Mouse (Mus musculus) C2C12 (cell line): Measurements from ENCODE around the gene Cd68. TPM values are rescaled to one million over a fixed set of nuclear protein-coding genes. Genes with fewer than 3 reads are reported as not detected.
A peak's percentile ranks its signal among the peaks of the same experiment; 100 is the strongest.

Experiments
- H3K27me3 ChIP-seq: one replicate; pipeline ENCODE4 v1.6.1; 2011; ENCODE audit not compliant: control insufficient read depth, insufficient read depth, insufficient read length
- H3K36me3 ChIP-seq: one replicate; pipeline ENCODE4 v1.6.1; 2011; ENCODE audit not compliant: control insufficient read depth, insufficient read depth
- H3K4me3 ChIP-seq: one replicate; pipeline ENCODE4 v1.5.1; 2011; ENCODE audit warnings: mild to moderate bottlenecking, control low read depth; ENCODE audit not compliant: poor library complexity, insufficient read depth, severe bottlenecking
- H3K79me2 ChIP-seq: one replicate; pipeline ENCODE4 v1.6.1; 2011; ENCODE audit not compliant: control insufficient read depth, insufficient read depth
- H3K79me3 ChIP-seq: one replicate; pipeline ENCODE4 v1.6.1; 2011; ENCODE audit warnings: low read depth, control low read depth
- H3ac ChIP-seq: one replicate; pipeline ENCODE3; 2011; ENCODE audit warnings: low read depth; ENCODE audit not compliant: control insufficient read depth, insufficient read length
- CEBPB ChIP-seq: IDR thresholded peaks from one replicate; pipeline ENCODE4 v1.6.1; 2011; ENCODE audit warnings: low read depth, mild to moderate bottlenecking, control low read depth, moderate library complexity
- CTCF ChIP-seq: IDR thresholded peaks from one replicate; pipeline ENCODE4 v1.5.1; 2011; ENCODE audit not compliant: control insufficient read depth, insufficient read depth, insufficient read length
- FOSL1 ChIP-seq: IDR thresholded peaks from one replicate; pipeline ENCODE4 v1.8.0; 2011; ENCODE audit warnings: mild to moderate bottlenecking, low read length; ENCODE audit not compliant: poor library complexity, insufficient read depth, severe bottlenecking
- MAX ChIP-seq: IDR thresholded peaks from one replicate; pipeline ENCODE4 v1.6.1; 2011; ENCODE audit warnings: mild to moderate bottlenecking, control low read depth
- MYOD1 ChIP-seq: IDR thresholded peaks from one replicate; pipeline ENCODE4 v1.6.1; 2011; ENCODE audit warnings: low read depth; ENCODE audit not compliant: control insufficient read depth, insufficient read length
- MYOG ChIP-seq: IDR thresholded peaks from one replicate; pipeline ENCODE4 v1.6.1; 2011; ENCODE audit not compliant: control insufficient read depth, insufficient read length; ENCODE audit errors: extremely low read depth
- USF1 ChIP-seq: IDR thresholded peaks from one replicate; pipeline ENCODE4 v1.6.1; 2011; ENCODE audit warnings: low read depth, mild to moderate bottlenecking, control low read depth, moderate library complexity
- polyA plus RNA-seq: library from polyadenylated mRNA; unstranded; fragments of >200 nt; fragmentation: generic; extraction: Trizol; gene quantifications from one replicate; pipeline ENCODE4 v1.2.1, GENCODE M21; 2012; ENCODE audit warnings: missing spikeins

Gene Cd68
- polyA plus RNA-seq, 1 experiment: 1.5 TPM

DNA sequence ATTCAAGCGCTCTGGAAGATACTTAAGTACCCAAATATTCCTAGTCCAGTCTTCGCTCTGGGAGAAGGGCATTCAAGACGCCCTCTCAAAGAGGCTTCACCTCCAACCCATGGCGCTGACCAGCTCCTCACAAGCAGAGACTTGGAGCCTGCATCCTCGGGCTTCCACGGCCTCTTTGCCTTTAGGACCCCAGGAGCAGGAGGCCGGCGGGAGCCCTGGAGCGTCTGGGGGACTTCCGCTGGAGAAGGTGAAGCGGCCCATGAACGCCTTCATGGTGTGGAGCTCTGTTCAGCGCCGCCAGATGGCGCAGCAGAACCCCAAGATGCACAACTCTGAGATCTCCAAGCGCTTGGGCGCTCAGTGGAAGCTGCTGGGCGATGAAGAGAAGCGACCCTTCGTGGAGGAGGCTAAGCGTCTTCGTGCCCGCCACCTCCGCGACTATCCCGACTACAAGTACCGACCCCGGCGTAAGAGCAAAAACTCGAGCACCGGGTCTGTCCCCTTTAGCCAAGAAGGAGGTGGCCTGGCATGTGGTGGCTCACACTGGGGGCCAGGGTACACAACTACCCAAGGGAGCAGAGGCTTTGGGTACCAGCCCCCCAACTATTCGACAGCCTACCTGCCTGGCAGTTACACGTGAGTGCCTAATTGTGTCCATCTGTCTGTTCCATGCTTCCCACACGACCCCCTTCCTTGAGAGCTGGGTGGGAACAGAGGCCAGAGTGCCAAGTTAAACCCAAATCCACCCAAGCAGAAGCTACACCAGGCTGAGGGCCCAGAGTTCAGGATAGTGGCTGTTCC is 10.5 kb downstream of the Cd68 start, which contains the start of gene Sox15:
TSS of gene Sox15 (plus strand) at position 51 of the 801 bp plus-strand sequence.
- peaks cover 76% of the 10 kb centered on the region for H3K36me3 ChIP-seq
- peaks cover 9% of the 10 kb centered on the region for H3K79me2 ChIP-seq
- no peaks in the 10 kb centered on the region for H3K27me3 ChIP-seq
- no peak within 1 kb of the TSS for H3K4me3 ChIP-seq
- TF ChIP-seq CEBPB (no peak), CTCF (peak; percentile 59)
- no peak within 1 kb of the TSS for H3ac ChIP-seq
- H3K79me3 ChIP-seq: peaks cover 3% of the 10 kb centered on the region

DNA sequence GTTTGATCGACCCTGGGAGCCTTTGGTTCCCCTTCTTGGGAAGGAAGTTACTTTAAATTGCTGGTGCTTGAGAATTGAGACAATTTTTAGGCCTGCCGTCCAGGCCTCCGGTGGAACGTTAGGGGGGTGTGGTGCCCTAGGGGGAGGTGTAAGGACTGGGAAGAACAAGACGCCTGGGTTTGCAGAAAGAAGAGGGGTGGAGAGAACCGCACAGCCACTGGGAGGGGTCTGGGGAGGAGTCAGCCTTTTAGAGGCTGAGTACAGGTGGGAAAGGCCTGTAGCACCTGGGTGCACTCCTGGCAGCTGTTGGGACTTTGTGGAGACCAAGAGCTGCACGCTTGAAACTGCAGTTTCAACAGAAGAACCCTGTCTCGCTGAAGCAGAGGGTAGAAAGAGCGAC is 11.2 kb downstream of the Cd68 start:
- Histone ChIP-seq H3K36me3 (peaks cover 76% of the 10 kb centered on the region), H3K79me2 (peaks cover 2% of the 10 kb centered on the region), H3K79me3 (no peaks in the 10 kb centered on the region), H3K27me3 (no peaks in the 10 kb centered on the region), H3K4me3 (no peak overlapping the region), H3ac (no peak overlapping the region)
- TF ChIP-seq MYOD1 (no peak), FOSL1 (no peak), MYOG (no peak), CTCF (no peak), USF1 (no peak), CEBPB (no peak), MAX (no peak)

DNA sequence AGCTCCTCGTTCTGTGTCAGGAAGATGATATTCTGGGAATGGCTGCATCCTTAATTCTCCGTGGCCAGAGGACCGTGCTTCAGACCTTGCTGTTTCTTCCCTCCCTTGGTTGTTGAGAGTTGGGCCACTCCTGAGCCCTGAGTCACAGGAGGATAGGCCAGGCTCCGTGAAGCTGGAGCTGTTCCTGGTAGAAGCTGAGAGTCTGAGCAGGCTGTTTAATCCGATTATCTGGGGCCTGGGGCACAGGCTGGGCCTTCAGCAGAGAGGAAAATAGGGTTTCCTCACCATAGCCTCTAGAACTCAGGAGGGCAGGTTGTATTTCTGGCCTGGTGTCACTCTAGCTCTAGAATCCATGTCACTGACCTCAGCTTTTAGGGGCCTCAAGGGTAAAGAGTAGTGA is 12.6 kb downstream of the Cd68 start:
- Histone ChIP-seq H3ac (no peak overlapping the region), H3K36me3 (peaks cover 80% of the 10 kb centered on the region), H3K79me3 (no peaks in the 10 kb centered on the region), H3K79me2 (no peaks in the 10 kb centered on the region), H3K4me3 (no peak overlapping the region), H3K27me3 (no peaks in the 10 kb centered on the region)
- TF ChIP-seq MYOG: no peak
- no peak for TF ChIP-seq MAX

GRCm38 (mm10) chr11:69645860-69646259 is 20.1 kb downstream of the Cd68 start:
- H3K79me3 ChIP-seq: no peaks in the 10 kb centered on the region
- no peaks in the 10 kb centered on the region for H3K79me2 ChIP-seq
- no peak overlapping the region for H3ac ChIP-seq
- no peak overlapping the region for H3K4me3 ChIP-seq
- TF ChIP-seq CEBPB: no peak
- no peak for TF ChIP-seq FOSL1
- no peak for TF ChIP-seq MYOG
- no peak for TF ChIP-seq MYOD1
- no peak for TF ChIP-seq CTCF
- TF ChIP-seq MAX: no peak
- no peak for TF ChIP-seq USF1
- no peaks in the 10 kb centered on the region for H3K27me3 ChIP-seq
- peaks cover 97% of the 10 kb centered on the region for H3K36me3 ChIP-seq

GRCm38 (mm10) chr11:69635471-69635870 is 30.5 kb downstream of the Cd68 start:
- TF ChIP-seq MAX: no peak
- TF ChIP-seq USF1: no peak
- no peak for TF ChIP-seq FOSL1
- TF ChIP-seq CEBPB: no peak
- no peak for TF ChIP-seq MYOD1
- no peak for TF ChIP-seq MYOG
- no peak for TF ChIP-seq CTCF
- H3K36me3 ChIP-seq: peaks cover 38% of the 10 kb centered on the region

More at GRCm38 (mm10) chr11:69635471-69635870, 30.5 kb downstream of the Cd68 start:
- Histone ChIP-seq H3K79me3 (peaks cover 41% of the 10 kb centered on the region), H3K4me3 (no peak overlapping the region), H3K79me2 (peaks cover 67% of the 10 kb centered on the region), H3ac (no peak overlapping the region), H3K27me3 (no peaks in the 10 kb centered on the region)
